Mouse (Mus musculus) monocyte, adult 5-6 weeks (primary cell): ENCODE results near the gene Olfr898. TPM values are rescaled to one million over a fixed set of nuclear protein-coding genes. Genes with fewer than 3 reads are reported as not detected.

Source experiments
- ATAC-seq: fragments of 153-309, 156-312 bp; replicated peaks from 2 replicates; pipeline ENCODE4 v1.8.0; 2017; ENCODE audit warnings: mild to moderate bottlenecking; ENCODE audit not compliant: low TSS enrichment, insufficient number of reproducible peaks, severe bottlenecking, poor library complexity, low FRiP score
- total RNA-seq: library from RNA; stranded (forward); fragments of 200-1000, 200-491, 200-594 nt; gene quantifications from 3 replicates; pipeline ENCODE4 v1.2.3, GENCODE M21; 2017

Olfr898 gene
- total RNA-seq, result not detected in 3 replicates

- no peak for ATAC-seq
These were observed at the start of gene Olfr898 for GRCm38 (mm10) chr9:38348111-38348510. Gene Olfr898 (plus strand): TSS chr9:38348411.

DNA sequence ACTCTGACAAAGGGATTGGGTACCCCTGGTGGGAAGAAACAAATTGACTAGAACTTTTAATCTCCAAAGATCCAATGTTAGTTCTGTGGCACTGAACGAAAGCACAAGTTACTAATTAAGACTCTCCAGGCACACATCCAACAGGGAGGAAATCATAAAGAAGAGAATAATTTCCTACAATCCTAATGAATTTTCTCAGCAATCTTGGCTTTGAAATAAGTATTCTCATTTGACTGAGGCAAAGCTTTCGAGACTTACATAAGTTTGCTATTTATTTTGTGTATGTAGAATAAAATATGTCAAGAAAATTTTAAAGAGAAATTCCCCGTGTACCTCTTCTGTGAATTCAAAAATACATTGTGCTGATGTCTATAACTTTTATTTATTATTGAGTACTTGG, 19.5 kb upstream of the Olfr898 start, which contains the start of gene Olfr25:
TSS of gene Olfr25 (plus strand) at position 301 of the 400 bp plus-strand sequence.
- no peak for ATAC-seq

- ATAC-seq, result no peak
These were observed 18.4 kb downstream of the Olfr898 start, which contains the start of gene Olfr250 for GRCm38 (mm10) chr9:38366596-38366995. Gene Olfr250 (plus strand): TSS chr9:38366896.

DNA sequence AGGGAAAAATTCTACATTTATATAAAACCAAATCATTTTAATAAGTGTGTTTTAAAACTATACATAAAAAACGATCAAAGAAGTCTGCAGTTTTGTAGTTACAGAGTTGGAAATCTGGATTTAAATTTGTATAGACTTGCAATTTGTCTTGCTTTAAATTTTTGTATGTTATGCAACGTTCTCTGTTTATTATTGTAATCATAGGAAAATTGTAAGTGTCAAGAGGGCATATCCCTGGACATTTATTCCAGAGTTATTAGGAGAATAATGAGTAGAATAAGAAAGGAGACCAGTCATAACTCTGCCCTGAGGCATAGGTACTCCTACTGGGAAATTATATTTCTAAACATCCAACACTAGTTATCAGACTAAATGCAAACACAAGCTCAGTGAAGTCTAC, 28.6 kb downstream of the Olfr898 start, which contains the start of gene Olfr251:
TSS of gene Olfr251 (plus strand) at position 301 of the 400 bp plus-strand sequence.
- no peak for ATAC-seq

DNA sequence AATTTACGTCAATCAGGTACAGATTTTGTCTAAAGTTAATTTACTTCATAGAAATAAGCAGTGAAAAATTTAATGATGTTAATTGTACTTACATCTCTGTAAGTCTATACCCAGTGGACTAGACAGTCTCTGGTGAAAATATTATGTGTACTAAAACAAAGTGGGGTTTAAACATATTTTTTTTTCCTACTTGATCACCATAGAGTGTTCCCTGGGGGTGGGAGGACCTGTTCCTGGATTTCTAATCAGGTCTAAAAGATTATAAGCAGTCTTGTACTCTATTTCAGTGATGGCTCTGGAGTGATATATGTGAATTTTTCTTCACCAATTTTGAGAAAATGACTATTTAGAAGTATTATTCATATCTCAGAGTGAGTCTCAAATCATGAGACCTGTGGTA, 53.2 kb downstream of the Olfr898 start, which contains the start of gene Olfr147:
TSS of gene Olfr147 (plus strand) at position 301 of the 400 bp plus-strand sequence.
- no peak for ATAC-seq

Other genes with a start within 250 kb of the Olfr898 start
- not detected in 3 replicates for gene Olfr888, start 240.3 kb upstream of the Olfr898 start, total RNA-seq
- gene Olfr889, start 233.2 kb upstream of the Olfr898 start, total RNA-seq, result not detected in 3 replicates
- gene Olfr890, start 205.9 kb upstream of the Olfr898 start, total RNA-seq, result not detected in 3 replicates
- gene Olfr891, start 167.6 kb upstream of the Olfr898 start, total RNA-seq, result not detected in 3 replicates
- not detected in 3 replicates for gene Olfr893, start 140.0 kb upstream of the Olfr898 start, total RNA-seq
- gene Olfr894, start 130.4 kb upstream of the Olfr898 start, total RNA-seq, result not detected in 3 replicates
- gene Olfr143, start 95.6 kb upstream of the Olfr898 start, total RNA-seq, result not detected in 3 replicates
- not detected in 3 replicates for gene Olfr895, start 80.6 kb upstream of the Olfr898 start, total RNA-seq
- not detected in 3 replicates for gene Olfr896-ps1, start 57.3 kb upstream of the Olfr898 start, total RNA-seq
- gene Olfr25, start 19.4 kb upstream of the Olfr898 start, total RNA-seq, result 0.32 TPM in 1 of 3 replicates, not detected in the others
- gene Olfr250, start 18.5 kb downstream of the Olfr898 start, total RNA-seq, result not detected in 3 replicates
- gene Olfr251, start 28.7 kb downstream of the Olfr898 start, total RNA-seq, result not detected in 3 replicates
- not detected in 3 replicates for gene Olfr147, start 53.3 kb downstream of the Olfr898 start, total RNA-seq
- gene Olfr901, start 81.0 kb downstream of the Olfr898 start, total RNA-seq, result not detected in 3 replicates
- not detected in 3 replicates for gene Olfr902, start 99.2 kb downstream of the Olfr898 start, total RNA-seq
- not detected in 3 replicates for gene Olfr904, start 114.7 kb downstream of the Olfr898 start, total RNA-seq
- not detected in 3 replicates for gene Olfr905, start 122.7 kb downstream of the Olfr898 start, total RNA-seq
- not detected in 3 replicates for gene Olfr906, start 138.7 kb downstream of the Olfr898 start, total RNA-seq
- gene Olfr907, start 147.4 kb downstream of the Olfr898 start, total RNA-seq, result not detected in 3 replicates
- gene Olfr911-ps1, start 173.2 kb downstream of the Olfr898 start, total RNA-seq, result not detected in 3 replicates
- gene Olfr910, start 189.4 kb downstream of the Olfr898 start, total RNA-seq, result not detected in 3 replicates
- gene Olfr912, start 231.8 kb downstream of the Olfr898 start, total RNA-seq, result not detected in 3 replicates
- gene Olfr913, start 244.3 kb downstream of the Olfr898 start, total RNA-seq, result not detected in 3 replicates